Mouse (Mus musculus): ENCODE measurements at regions not wholly inside any gene's neighbourhood (a gene's known extent, or its start where the extent isn't known, plus 50 kb on each side); places are given as distances from the start of the nearest gene placed in this dataset.

GRCm38 (mm10) chr2:74451038-74451437, 128.2 kb downstream of the Lnpk start:
- no peak for TF ChIP-seq POLR2A (IDR thresholded peaks at IDR 0.05; ENCODE audit: borderline replicate concordance, extremely low read depth, insufficient read depth, insufficient read length)
- DNase-seq (ENCODE audit: low spot score): no peak
- H3K4me3 ChIP-seq (replicated peaks; ENCODE audit: low read length): no peak overlapping the region; the same call in 1 of the 2 replicates
- H3K4me2 ChIP-seq (replicated peaks; ENCODE audit: low read depth, low read length, severe bottlenecking): peak overlapping the region; percentile 23
- no peaks in the 10 kb centered on the region for H3K9me3 ChIP-seq (ENCODE audit: control insufficient read depth, low read length)
- no peaks in the 10 kb centered on the region for H3K36me3 ChIP-seq (ENCODE audit: control insufficient read depth, insufficient read depth, low read length)
- H3K4me1 ChIP-seq (ENCODE audit: control insufficient read depth, insufficient read depth, low read length): peaks cover 24% of the 10 kb centered on the region
- ATAC-seq (ENCODE audit: low FRiP score, low read depth): no peak
- H3K27me3 ChIP-seq (ENCODE audit: control insufficient read depth, insufficient read depth, low read length): no peaks in the 10 kb centered on the region
- 11% methylated on average over 4 of the region's 4 CpGs for WGBS
- no peak overlapping the region for H3K27ac ChIP-seq (replicated peaks; ENCODE audit: low read depth, low read length)
- no peak overlapping the region for H3K9ac ChIP-seq (ENCODE audit: low read depth, low read length, severe bottlenecking)

GRCm38 (mm10) chr2:74450064-74450765, 129.0 kb downstream of the Lnpk start:
- Histone ChIP-seq H3K27ac (replicated peaks; ENCODE audit: low read depth, low read length) (no peak overlapping the region), H3K4me3 (replicated peaks; ENCODE audit: low read length) (no peak overlapping the region), H3K4me1 (ENCODE audit: control insufficient read depth, insufficient read depth, low read length) (peaks cover 24% of the 10 kb centered on the region), H3K36me3 (ENCODE audit: control insufficient read depth, insufficient read depth, low read length) (no peaks in the 10 kb centered on the region), H3K9ac (ENCODE audit: low read depth, low read length, severe bottlenecking) (no peak overlapping the region), H3K27me3 (ENCODE audit: control insufficient read depth, insufficient read depth, low read length) (no peaks in the 10 kb centered on the region), H3K4me2 (replicated peaks; ENCODE audit: low read depth, low read length, severe bottlenecking) (no peak overlapping the region), H3K9me3 (ENCODE audit: control insufficient read depth, low read length) (no peaks in the 10 kb centered on the region)
- DNase-seq (ENCODE audit: low spot score) (no peak), ATAC-seq (ENCODE audit: low FRiP score, low read depth) (no peak)
- WGBS: 50% methylated on average over 11 of the region's 11 CpGs
- TF ChIP-seq POLR2A (IDR thresholded peaks at IDR 0.05; ENCODE audit: borderline replicate concordance, extremely low read depth, insufficient read depth, insufficient read length): no peak

GRCm38 (mm10) chr2:74435184-74435911, 143.9 kb downstream of the Lnpk start:
- no peak for DNase-seq (ENCODE audit: low spot score)
- TF ChIP-seq POLR2A (IDR thresholded peaks at IDR 0.05; ENCODE audit: borderline replicate concordance, extremely low read depth, insufficient read depth, insufficient read length): no peak
- Histone ChIP-seq H3K36me3 (ENCODE audit: control insufficient read depth, insufficient read depth, low read length) (no peaks in the 10 kb centered on the region; the same call in 1 of the 2 replicates), H3K27ac (replicated peaks; ENCODE audit: low read depth, low read length) (no peak overlapping the region), H3K4me1 (ENCODE audit: control insufficient read depth, insufficient read depth, low read length) (no peaks in the 10 kb centered on the region), H3K27me3 (ENCODE audit: control insufficient read depth, insufficient read depth, low read length) (no peaks in the 10 kb centered on the region), H3K4me3 (replicated peaks; ENCODE audit: low read length) (no peak overlapping the region), H3K9ac (ENCODE audit: low read depth, low read length, severe bottlenecking) (no peak overlapping the region), H3K9me3 (ENCODE audit: control insufficient read depth, low read length) (peaks cover 11% of the 10 kb centered on the region; the same call in 1 of the 2 replicates), H3K4me2 (replicated peaks; ENCODE audit: low read depth, low read length, severe bottlenecking) (no peak overlapping the region)
- WGBS: 70% methylated on average over 13 of the region's 13 CpGs
- no peak; the same call in 1 of the 2 replicates for ATAC-seq (ENCODE audit: low FRiP score, low read depth)

- TF ChIP-seq POLR2A (IDR thresholded peaks at IDR 0.05; ENCODE audit: borderline replicate concordance, extremely low read depth, insufficient read depth, insufficient read length): no peak
- DNase-seq (ENCODE audit: low spot score) (no peak), ATAC-seq (ENCODE audit: low FRiP score, low read depth) (peak; percentile 30; the same call in 1 of the 2 replicates)
- 49% methylated on average over 15 of the region's 15 CpGs for WGBS
- Histone ChIP-seq H3K4me1 (ENCODE audit: control insufficient read depth, insufficient read depth, low read length) (no peaks in the 10 kb centered on the region), H3K4me3 (replicated peaks; ENCODE audit: low read length) (no peak overlapping the region), H3K9me3 (ENCODE audit: control insufficient read depth, low read length) (no peaks in the 10 kb centered on the region), H3K27ac (replicated peaks; ENCODE audit: low read depth, low read length) (no peak overlapping the region), H3K4me2 (replicated peaks; ENCODE audit: low read depth, low read length, severe bottlenecking) (0 out of 2 replicates have a peak overlapping the region, but pooled peaks have one; percentile 1), H3K9ac (ENCODE audit: low read depth, low read length, severe bottlenecking) (no peak overlapping the region), H3K36me3 (ENCODE audit: control insufficient read depth, insufficient read depth, low read length) (no peaks in the 10 kb centered on the region), H3K27me3 (ENCODE audit: control insufficient read depth, insufficient read depth, low read length) (no peaks in the 10 kb centered on the region)
These were observed 152.5 kb downstream of the Lnpk start for GRCm38 (mm10) chr2:74426746-74427145.

GRCm38 (mm10) chr2:74424726-74425125, 154.5 kb downstream of the Lnpk start:
- no peaks in the 10 kb centered on the region for H3K9me3 ChIP-seq (ENCODE audit: control insufficient read depth, low read length)
- TF ChIP-seq POLR2A (IDR thresholded peaks at IDR 0.05; ENCODE audit: borderline replicate concordance, extremely low read depth, insufficient read depth, insufficient read length): no peak
- H3K9ac ChIP-seq (ENCODE audit: low read depth, low read length, severe bottlenecking): no peak overlapping the region
- H3K4me3 ChIP-seq (replicated peaks; ENCODE audit: low read length): no peak overlapping the region
- ATAC-seq (ENCODE audit: low FRiP score, low read depth) (no peak), DNase-seq (ENCODE audit: low spot score) (no peak)
- 76% methylated on average over 3 of the region's 3 CpGs for WGBS
- H3K36me3 ChIP-seq (ENCODE audit: control insufficient read depth, insufficient read depth, low read length): no peaks in the 10 kb centered on the region
- H3K27me3 ChIP-seq (ENCODE audit: control insufficient read depth, insufficient read depth, low read length): no peaks in the 10 kb centered on the region
- no peak overlapping the region for H3K4me2 ChIP-seq (replicated peaks; ENCODE audit: low read depth, low read length, severe bottlenecking)
- H3K4me1 ChIP-seq (ENCODE audit: control insufficient read depth, insufficient read depth, low read length): no peaks in the 10 kb centered on the region; the same call in 1 of the 2 replicates
- no peak overlapping the region for H3K27ac ChIP-seq (replicated peaks; ENCODE audit: low read depth, low read length)

Data from limb, embryonic 14.5 days (tissue).